Mouse (Mus musculus) intestine, embryonic 16.5 days (tissue): ENCODE measurements around the gene Als2cr12. TPM values are rescaled to one million over a fixed set of nuclear protein-coding genes. Genes with fewer than 3 reads are reported as not detected.
A peak's percentile ranks its signal among the peaks of the same experiment; 100 is the strongest.
"Not testable (repeated sequence)": the region's sequence is repeated elsewhere in the genome, so short reads cannot be mapped to it uniquely, and the experiment has no call there.

Experiments
- ATAC-seq: fragments of 200-750 bp; cut with Nextera tagmentation; 2 replicates; pipeline ENCODE4 v1.8.0; 2017; ENCODE audit warnings: moderate TSS enrichment, moderate library complexity
- H3K27ac ChIP-seq: fragments of 300-500 bp; sonication (generic); 2 replicates; pipeline ENCODE4 v1.5.1; 2014; ENCODE audit warnings: mild to moderate bottlenecking, low read length
- H3K27me3 ChIP-seq: fragments of 300-500 bp; sonication (generic); replicated peaks from 2 replicates; pipeline ENCODE4 v1.6.1; 2014; ENCODE audit warnings: low read length, control low read depth, mixed read lengths; ENCODE audit not compliant: control insufficient read depth, insufficient read depth
- H3K36me3 ChIP-seq: fragments of 300-500 bp; sonication (generic); 2 replicates; pipeline ENCODE4 v1.6.1; 2014; ENCODE audit warnings: low read length, control low read depth; ENCODE audit not compliant: control insufficient read depth, insufficient read depth
- H3K4me1 ChIP-seq: fragments of 300-500 bp; sonication (generic); 2 replicates; pipeline ENCODE4 v1.6.1; 2014; ENCODE audit warnings: low read length, control low read depth, mixed read lengths; ENCODE audit not compliant: control insufficient read depth, insufficient read depth
- H3K4me2 ChIP-seq: fragments of 300-500 bp; sonication (generic); 2 replicates; pipeline ENCODE4 v1.6.1; 2014; ENCODE audit warnings: low read depth, low read length, control low read depth
- H3K4me3 ChIP-seq: fragments of 300-500 bp; sonication (generic); 2 replicates; pipeline ENCODE4 v1.5.1; 2014; ENCODE audit warnings: mild to moderate bottlenecking, low read length
- H3K9ac ChIP-seq: fragments of 300-500 bp; sonication (generic); 2 replicates; pipeline ENCODE4 v1.6.1; 2014; ENCODE audit warnings: low read depth, low read length
- H3K9me3 ChIP-seq: fragments of 300-500 bp; sonication (generic); 2 replicates; pipeline ENCODE4 v1.6.1; 2016; ENCODE audit warnings: low read length, control low read depth; ENCODE audit not compliant: control insufficient read depth
- WGBS: fragments of 180-500 bp; shearing (Covaris S2); extraction: QIAGEN DNeasy Blood & Tissue Kit; methylation state at CpG from one replicate; pipeline ENCODE4 v1.1.7; 2014; 5-methylcytosine and 5-hydroxymethylcytosine counted together
- polyA plus RNA-seq: library from polyadenylated mRNA; unstranded; fragments of >200 nt; fragmentation: Nextera tagmentation; extraction: Ambion mirVana; gene quantifications from 2 replicates; pipeline ENCODE4 v1.2.1, GENCODE M21; 2015

The Als2cr12 gene
- 1.8 and 2.4 TPM in 2 replicates for polyA plus RNA-seq

DNA sequence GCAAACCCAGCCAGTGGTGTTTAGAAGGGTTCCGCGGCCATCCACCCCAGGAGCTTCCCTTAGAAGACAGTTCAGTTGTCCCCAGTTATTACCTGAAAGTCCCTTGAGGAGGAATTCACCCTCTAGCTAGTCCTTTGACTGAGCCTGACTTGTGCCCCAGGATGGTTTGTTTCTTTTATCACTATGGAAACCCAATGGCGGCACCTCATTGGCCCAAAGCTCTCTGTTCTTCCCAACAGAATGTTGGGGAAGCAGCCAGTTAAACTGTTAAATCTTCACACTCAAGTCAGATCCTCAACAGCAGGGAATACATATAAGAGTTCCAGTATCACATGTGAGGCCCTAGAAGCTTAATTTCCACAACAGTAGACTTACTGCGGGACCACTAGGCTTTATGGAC lies at the start of gene Als2cr12:
Gene Als2cr12 (minus strand): TSS at position 180 of the 400 bp plus-strand sequence.
- ATAC-seq, H3K36me3 ChIP-seq, H3K4me2 ChIP-seq, H3K27me3 ChIP-seq, H3K4me3 ChIP-seq, H3K9me3 ChIP-seq, H3K4me1 ChIP-seq, H3K27ac ChIP-seq, H3K9ac ChIP-seq: not testable (repeated sequence)
- WGBS: 85% methylated on average over 4 of the region's 4 CpGs

DNA sequence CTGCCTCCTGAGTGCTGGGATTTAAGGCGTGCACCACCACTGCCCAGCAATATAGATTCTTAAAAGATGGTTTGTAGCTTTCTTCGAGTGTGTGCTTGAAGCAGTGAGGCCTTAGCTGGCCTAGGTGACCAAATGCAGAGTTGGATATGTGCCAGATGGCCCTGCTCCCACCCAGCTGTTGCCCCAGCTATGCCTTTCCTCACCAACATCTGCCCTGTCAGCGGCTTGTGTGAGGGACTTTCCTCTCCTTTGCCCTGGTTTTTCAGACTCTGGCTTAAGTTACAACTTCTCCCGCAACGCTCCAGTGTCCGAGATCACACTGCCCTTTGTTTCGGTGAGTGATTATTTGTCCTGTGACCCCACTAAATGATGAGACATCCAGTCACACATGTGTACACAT lies 48.9 kb upstream of the Als2cr12 start:
- WGBS: 83% methylated on average over 7 of the region's 7 CpGs

DNA sequence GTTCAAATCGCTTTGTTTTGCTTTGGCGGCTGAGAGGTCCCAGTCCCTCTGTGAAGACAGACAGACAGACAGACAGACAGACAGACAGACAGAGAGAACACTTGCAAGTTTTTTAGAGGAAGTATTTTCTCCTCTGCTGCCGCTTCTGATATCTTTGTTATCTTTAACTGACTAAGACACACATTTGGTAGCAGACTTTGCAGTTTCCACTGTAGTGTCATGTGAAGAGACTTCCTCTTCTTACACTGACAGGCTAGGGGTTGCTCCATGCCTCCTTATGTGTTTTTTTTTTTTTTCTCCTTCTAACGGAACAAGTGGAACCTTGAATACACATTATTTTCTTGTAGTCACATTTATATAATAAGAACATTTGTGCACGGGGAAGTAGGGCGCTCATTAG lies 47.5 kb upstream of the Als2cr12 start:
- peak overlapping the region; percentile 29; the same call in 1 of the 2 replicates for H3K27ac ChIP-seq
- H3K36me3 ChIP-seq: peaks cover 27% of the 10 kb centered on the region
- no peak overlapping the region for H3K9ac ChIP-seq
- 83% methylated on average over 6 of the region's 6 CpGs for WGBS
- H3K4me3 ChIP-seq: no peak overlapping the region
- H3K9me3 ChIP-seq: no peaks in the 10 kb centered on the region
- ATAC-seq: no peak
- H3K4me2 ChIP-seq: no peak overlapping the region
- no peaks in the 10 kb centered on the region for H3K27me3 ChIP-seq
- no peaks in the 10 kb centered on the region for H3K4me1 ChIP-seq

More for the DNA sequence above, 48.9 kb upstream of the Als2cr12 start:
- Histone ChIP-seq H3K27me3 (no peaks in the 10 kb centered on the region), H3K4me2 (no peak overlapping the region), H3K36me3 (peaks cover 35% of the 10 kb centered on the region), H3K9me3 (no peaks in the 10 kb centered on the region), H3K4me3 (no peak overlapping the region), H3K27ac (no peak overlapping the region), H3K4me1 (no peaks in the 10 kb centered on the region), H3K9ac (no peak overlapping the region)
- ATAC-seq: no peak

- ATAC-seq: peak; percentile 90
- peak overlapping the region; percentile 29 for H3K27ac ChIP-seq
- H3K4me3 ChIP-seq: no peak overlapping the region
- no peaks in the 10 kb centered on the region for H3K27me3 ChIP-seq
- WGBS: 68% methylated on average over 5 of the region's 5 CpGs
- H3K4me2 ChIP-seq: no peak overlapping the region
- no peaks in the 10 kb centered on the region for H3K9me3 ChIP-seq
- H3K4me1 ChIP-seq: no peaks in the 10 kb centered on the region
- no peak overlapping the region for H3K9ac ChIP-seq
- H3K36me3 ChIP-seq: peaks cover 27% of the 10 kb centered on the region
Observed at GRCm38 (mm10) chr1:58742571-58743021, 46.8 kb upstream of the Als2cr12 start.

DNA sequence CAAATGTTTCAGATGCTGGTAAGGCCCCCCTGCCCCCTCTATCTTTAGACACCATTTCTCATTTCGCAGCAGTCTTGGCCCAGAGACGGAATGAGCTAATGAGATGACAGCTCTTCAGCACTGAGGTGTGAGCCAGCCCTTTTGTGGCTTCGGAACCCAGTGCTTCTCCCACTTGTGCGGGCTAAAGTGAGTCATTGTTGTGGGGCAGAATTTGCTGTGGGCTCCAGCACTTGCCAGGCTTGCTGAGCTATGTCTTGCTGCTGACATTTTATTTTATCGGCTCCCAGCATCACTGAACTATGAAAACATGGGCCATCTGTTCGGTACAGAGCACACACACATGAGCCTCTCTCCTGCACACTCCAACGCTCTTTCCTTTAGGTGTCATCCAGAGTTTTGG lies 43.7 kb upstream of the Als2cr12 start:
- Histone ChIP-seq H3K9me3 (no peaks in the 10 kb centered on the region), H3K27me3 (no peaks in the 10 kb centered on the region), H3K4me2 (no peak overlapping the region), H3K9ac (no peak overlapping the region), H3K4me1 (no peaks in the 10 kb centered on the region), H3K4me3 (no peak overlapping the region), H3K36me3 (peaks cover 27% of the 10 kb centered on the region), H3K27ac (no peak overlapping the region)
- ATAC-seq: no peak
- whole genome bisulfite sequencing: 93% methylated on average over 7 of the region's 7 CpGs

DNA sequence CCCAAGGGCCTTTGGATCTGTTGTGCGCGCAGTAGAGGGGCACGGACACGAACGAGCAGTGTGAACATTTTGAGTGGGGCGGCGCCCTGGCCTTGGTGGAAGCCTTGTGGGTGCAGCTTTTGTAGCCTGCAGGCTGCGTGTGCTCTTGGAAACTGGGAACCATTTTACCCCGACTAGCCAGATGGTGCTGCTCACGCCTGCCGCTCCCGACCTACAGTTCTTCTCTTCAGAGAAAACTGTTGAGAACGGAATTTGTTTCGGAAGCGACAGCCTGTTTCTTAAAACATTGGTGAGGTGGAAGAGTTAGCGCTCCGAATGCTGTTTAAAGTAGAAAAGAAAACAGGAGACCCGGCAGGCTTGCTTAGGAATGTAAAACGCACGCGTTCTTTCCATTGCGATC lies 41.2 kb upstream of the Als2cr12 start:
- Histone ChIP-seq H3K4me2 (no peak overlapping the region), H3K4me1 (no peaks in the 10 kb centered on the region), H3K27me3 (no peaks in the 10 kb centered on the region), H3K27ac (no peak overlapping the region), H3K4me3 (no peak overlapping the region), H3K9ac (no peak overlapping the region), H3K36me3 (peaks cover 30% of the 10 kb centered on the region), H3K9me3 (no peaks in the 10 kb centered on the region)
- 93% methylated on average over 22 of the region's 22 CpGs for WGBS
- no peak for ATAC-seq

DNA sequence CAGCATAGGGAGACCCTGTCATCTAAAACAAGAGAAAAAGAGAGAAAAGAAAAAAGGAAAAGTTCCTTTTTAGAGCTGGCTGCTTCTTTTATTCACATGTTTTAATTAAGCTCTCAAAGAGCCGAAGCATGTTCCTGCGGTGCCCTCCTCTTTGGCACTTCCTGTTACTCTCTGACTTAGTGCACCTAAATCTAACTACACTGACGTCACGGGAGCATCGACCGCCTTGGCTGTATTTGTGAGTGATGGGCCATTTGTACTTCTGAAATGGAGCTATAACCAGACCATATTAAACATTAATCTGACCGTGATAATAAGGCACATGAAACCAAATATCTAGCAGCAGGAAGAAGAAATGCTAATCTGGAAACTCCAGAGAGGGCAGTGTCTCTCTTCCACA lies 40.2 kb upstream of the Als2cr12 start:
- no peak for ATAC-seq
- WGBS: 92% methylated on average over 7 of the region's 7 CpGs
- Histone ChIP-seq H3K4me3 (no peak overlapping the region), H3K9me3 (no peaks in the 10 kb centered on the region), H3K36me3 (peaks cover 23% of the 10 kb centered on the region), H3K27ac (no peak overlapping the region), H3K27me3 (no peaks in the 10 kb centered on the region), H3K4me2 (no peak overlapping the region), H3K9ac (no peak overlapping the region), H3K4me1 (no peaks in the 10 kb centered on the region)

- H3K4me2 ChIP-seq: no peak overlapping the region
- ATAC-seq: no peak
- H3K36me3 ChIP-seq: peaks cover 18% of the 10 kb centered on the region
- no peaks in the 10 kb centered on the region for H3K4me1 ChIP-seq
- H3K27me3 ChIP-seq: no peaks in the 10 kb centered on the region
- H3K27ac ChIP-seq: no peak overlapping the region
- no peak overlapping the region for H3K4me3 ChIP-seq
- 92% methylated on average over 11 of the region's 11 CpGs for WGBS
- no peak overlapping the region for H3K9ac ChIP-seq
- H3K9me3 ChIP-seq: no peaks in the 10 kb centered on the region
Observed at GRCm38 (mm10) chr1:58734043-58734920, 38.5 kb upstream of the Als2cr12 start.

DNA sequence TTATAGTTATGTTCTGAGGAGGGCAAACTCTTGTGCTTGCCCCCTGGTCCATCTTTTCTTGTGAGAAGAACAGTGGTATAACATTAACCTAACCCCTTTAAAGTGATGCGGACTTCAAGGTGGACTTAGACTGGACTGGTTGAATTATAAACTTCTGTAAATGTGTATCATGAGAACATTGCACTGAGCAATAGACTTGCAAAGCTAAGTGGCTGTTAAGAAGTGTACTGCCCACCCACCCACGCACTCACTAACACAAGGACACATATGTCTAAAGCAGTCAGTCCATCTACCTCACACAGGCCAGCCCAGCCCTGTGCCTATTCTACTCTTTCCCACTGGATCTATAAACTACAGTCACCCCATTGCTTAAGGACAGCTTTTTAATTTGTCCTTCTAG lies 37.8 kb upstream of the Als2cr12 start:
- Histone ChIP-seq H3K27me3 (no peaks in the 10 kb centered on the region), H3K36me3 (peaks cover 19% of the 10 kb centered on the region), H3K27ac (no peak overlapping the region), H3K4me3 (no peak overlapping the region), H3K4me1 (no peaks in the 10 kb centered on the region), H3K9ac (no peak overlapping the region), H3K4me2 (no peak overlapping the region), H3K9me3 (no peaks in the 10 kb centered on the region)
- no peak for ATAC-seq
- 93% methylated on average over 2 of the region's 2 CpGs for WGBS

DNA sequence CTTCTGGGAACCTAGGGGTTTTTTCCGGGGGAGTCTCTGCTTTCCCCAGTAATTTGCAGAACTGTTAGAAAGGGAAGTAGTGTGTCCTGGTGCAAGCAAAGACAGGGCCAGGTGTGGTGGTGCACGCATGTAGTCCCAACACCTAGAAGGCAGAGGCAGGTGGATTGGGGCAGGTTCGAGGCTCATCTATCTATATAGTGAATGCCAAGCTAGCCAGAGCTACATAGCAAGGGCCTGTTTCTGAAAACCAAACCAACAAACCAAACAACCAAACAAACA lies 32.7 kb upstream of the Als2cr12 start:
- H3K4me2 ChIP-seq: no peak overlapping the region
- H3K4me3 ChIP-seq: no peak overlapping the region
- H3K4me1 ChIP-seq: no peaks in the 10 kb centered on the region
- no peak for ATAC-seq
- H3K9ac ChIP-seq: no peak overlapping the region
- WGBS: 94% methylated on average over 3 of the region's 3 CpGs
- H3K27me3 ChIP-seq: no peaks in the 10 kb centered on the region
- peaks cover 3% of the 10 kb centered on the region; the same call in 1 of the 2 replicates for H3K36me3 ChIP-seq
- H3K9me3 ChIP-seq: no peaks in the 10 kb centered on the region
- no peak overlapping the region for H3K27ac ChIP-seq
